Mouse (Mus musculus) CD4-positive, CD25-positive, alpha-beta regulatory T cell, adult 4 months (primary cell): ENCODE measurements around the gene Vsig10. TPM values are rescaled to one million over a fixed set of nuclear protein-coding genes. Genes with fewer than 3 reads are reported as not detected.

ENCODE experiments used
- ATAC-seq: one replicate; pipeline ENCODE4 v1.8.0; 2017
- polyA plus RNA-seq, 2 experiments: library from polyadenylated mRNA; unstranded; fragments of 100-300 nt; shearing (Covaris generic); gene quantifications; one replicate each; pipeline ENCODE4 v1.2.1; 2017

Vsig10 gene
- polyA plus RNA-seq, 2 experiments from 2014 or later: 5.5 to 8.3 TPM

GRCm38 (mm10) chr5:117383198-117383597, 64.3 kb downstream of the Vsig10 start:
- ATAC-seq: no peak

- peak; percentile 40 for ATAC-seq
Measured at GRCm38 (mm10) chr5:117388296-117388751, 69.4 kb downstream of the Vsig10 start.

- peak; percentile 98 for ATAC-seq
Measured at GRCm38 (mm10) chr5:117388877-117389276, 70.0 kb downstream of the Vsig10 start, which contains the start of gene Rfc5. TSS of gene Rfc5 (minus strand) at chr5:117389047.

GRCm38 (mm10) chr5:117390895-117391294, 72.0 kb downstream of the Vsig10 start:
- ATAC-seq: no peak

- ATAC-seq: no peak
Measured at GRCm38 (mm10) chr5:117395834-117396233, 77.0 kb downstream of the Vsig10 start.

- no peak for ATAC-seq
Measured at GRCm38 (mm10) chr5:117396596-117397014, 77.7 kb downstream of the Vsig10 start.

GRCm38 (mm10) chr5:117397371-117397770, 78.5 kb downstream of the Vsig10 start:
- no peak for ATAC-seq

- no peak for ATAC-seq
Measured at GRCm38 (mm10) chr5:117398007-117398550, 79.2 kb downstream of the Vsig10 start.

- ATAC-seq: no peak
Measured at GRCm38 (mm10) chr5:117399281-117399680, 80.4 kb downstream of the Vsig10 start.

GRCm38 (mm10) chr5:117403609-117404008, 84.7 kb downstream of the Vsig10 start:
- ATAC-seq: no peak

Other genes starting within 250 kb of the Vsig10 start
- 10 to 100 TPM; 10.7 to 13.2 TPM for gene Suds3, start 203.0 kb upstream of the Vsig10 start, polyA plus RNA-seq
- gene Taok3, start 199.0 kb upstream of the Vsig10 start, polyA plus RNA-seq: 100 to 1,000 TPM; 125 to 142 TPM
- 100 to 1,000 TPM; 133 to 140 TPM for gene Pebp1, start 31.5 kb upstream of the Vsig10 start, polyA plus RNA-seq
- 10 to 100 TPM in 1 of 2 experiments, 1 to 10 TPM in 1; 8.2 to 16.3 TPM for gene Wsb2, start 38.2 kb downstream of the Vsig10 start, polyA plus RNA-seq
- gene Rfc5, start 70.0 kb downstream of the Vsig10 start, polyA plus RNA-seq: 10 to 100 TPM; 20.4 to 22.9 TPM
- under 1 TPM; 0.79 to 0.99 TPM for gene Ksr2, start 94.9 kb downstream of the Vsig10 start, polyA plus RNA-seq